Mouse (Mus musculus) heart, postnatal 0 days (tissue): Measurements from ENCODE around the gene Fam129a. TPM values are rescaled to one million over a fixed set of nuclear protein-coding genes. Genes with fewer than 3 reads are reported as not detected.

Source experiments
- ATAC-seq: fragments of 200-750 bp; cut with Nextera tagmentation; 2 replicates; pipeline ENCODE4 v1.8.0; 2017; ENCODE audit warnings: low read depth, moderate number of reproducible peaks, moderate library complexity; ENCODE audit not compliant: insufficient read depth
- DNase-seq: peaks from one replicate; pipeline ENCODE4 v3.0.0-alpha.2; 2016; ENCODE audit warnings: low spot score
- H3K27ac ChIP-seq: fragments of 300-500 bp; sonication (generic); 2 replicates; pipeline ENCODE4 v1.5.1; 2014; ENCODE audit warnings: low read depth, mild to moderate bottlenecking
- H3K27me3 ChIP-seq: fragments of 300-500 bp; sonication (generic); 2 replicates; pipeline ENCODE4 v1.6.1; 2014; ENCODE audit warnings: low read length, mixed read lengths; ENCODE audit not compliant: control insufficient read depth, insufficient read depth
- H3K36me3 ChIP-seq: fragments of 300-500 bp; sonication (generic); replicated peaks from 2 replicates; pipeline ENCODE4 v1.6.1; 2014; ENCODE audit warnings: low read length, mixed read lengths; ENCODE audit not compliant: control insufficient read depth, insufficient read depth
- H3K4me1 ChIP-seq: fragments of 300-500 bp; sonication (generic); 2 replicates; pipeline ENCODE4 v1.6.1; 2014; ENCODE audit warnings: antibody characterized with exemption; ENCODE audit not compliant: control insufficient read depth, insufficient read depth
- H3K4me2 ChIP-seq: fragments of 300-500 bp; sonication (generic); 2 replicates; pipeline ENCODE4 v1.6.1; 2014; ENCODE audit warnings: low read depth, mild to moderate bottlenecking, low read length, moderate library complexity
- H3K4me3 ChIP-seq: fragments of 300-500 bp; sonication (generic); 2 replicates; pipeline ENCODE4 v1.5.1; 2014; ENCODE audit warnings: low read depth, low read length
- H3K9ac ChIP-seq: fragments of 300-500 bp; sonication (generic); replicated peaks from 2 replicates; pipeline ENCODE4 v1.6.1; 2014; ENCODE audit warnings: low read depth, low read length, mixed read lengths
- H3K9me3 ChIP-seq: fragments of 300-500 bp; sonication (generic); replicated peaks from 2 replicates; pipeline ENCODE4 v1.6.1; 2016; ENCODE audit warnings: low read length; ENCODE audit not compliant: control insufficient read depth
- CTCF ChIP-seq: IDR thresholded peaks from 2 replicates; pipeline ENCODE4 v1.5.1; 2016; ENCODE audit warnings: antibody characterized with exemption, control low read depth, low read depth
- EP300 ChIP-seq: IDR thresholded peaks from 2 replicates; pipeline ENCODE4 v1.6.1; 2016; ENCODE audit warnings: antibody characterized with exemption, low read depth
- WGBS: fragments of 180-500 bp; shearing (Covaris S2); extraction: QIAGEN DNeasy Blood & Tissue Kit; methylation state at CpG from one replicate; pipeline ENCODE4 v1.1.7; 2014; 5-methylcytosine and 5-hydroxymethylcytosine counted together
- polyA plus RNA-seq: library from polyadenylated mRNA; unstranded; fragments of >200 nt; fragmentation: Nextera tagmentation; extraction: Ambion mirVana; gene quantifications from 2 replicates; pipeline ENCODE4 v1.2.1, GENCODE M21; 2015
- total RNA-seq: library from RNA; depleted of rRNA; stranded (reverse); fragments of >200 nt; gene quantifications from 2 replicates; pipeline ENCODE4 v1.2.3, GENCODE M21; 2014; ENCODE audit warnings: low replicate concordance

The Fam129a gene
- total and polyA plus RNA-seq, 2 experiments from 2014 or later, result 14.1 to 64.3 TPM

GRCm38 (mm10) chr1:151753374-151753929 lies 182.5 kb downstream of the Fam129a start:
- Histone ChIP-seq H3K27ac (no peak overlapping the region), H3K4me1 (peaks cover 12% of the 10 kb centered on the region; the same call in 1 of the 2 replicates), H3K4me2 (no peak overlapping the region), H3K9ac (no peak overlapping the region), H3K9me3 (no peaks in the 10 kb centered on the region), H3K36me3 (no peaks in the 10 kb centered on the region), H3K4me3 (no peak overlapping the region), H3K27me3 (no peaks in the 10 kb centered on the region)
- 62% methylated on average over 8 of the region's 8 CpGs for WGBS
- DNase-seq (no peak), ATAC-seq (no peak)
- no peak for TF ChIP-seq CTCF
- TF ChIP-seq EP300, result no peak

GRCm38 (mm10) chr1:151754028-151754489 lies 183.1 kb downstream of the Fam129a start:
- Histone ChIP-seq H3K9me3 (no peaks in the 10 kb centered on the region), H3K9ac (no peak overlapping the region), H3K4me3 (peak overlapping the region; percentile 99), H3K4me1 (peaks cover 12% of the 10 kb centered on the region; the same call in 1 of the 2 replicates), H3K27ac (no peak overlapping the region), H3K36me3 (no peaks in the 10 kb centered on the region), H3K4me2 (peak overlapping the region; percentile 60), H3K27me3 (no peaks in the 10 kb centered on the region)
- WGBS, result 48% methylated on average over 10 of the region's 10 CpGs
- TF ChIP-seq EP300 (no peak), CTCF (no peak; the same call in 1 of the 2 replicates)
- DNase-seq, result no peak
- ATAC-seq, result no peak

DNA sequence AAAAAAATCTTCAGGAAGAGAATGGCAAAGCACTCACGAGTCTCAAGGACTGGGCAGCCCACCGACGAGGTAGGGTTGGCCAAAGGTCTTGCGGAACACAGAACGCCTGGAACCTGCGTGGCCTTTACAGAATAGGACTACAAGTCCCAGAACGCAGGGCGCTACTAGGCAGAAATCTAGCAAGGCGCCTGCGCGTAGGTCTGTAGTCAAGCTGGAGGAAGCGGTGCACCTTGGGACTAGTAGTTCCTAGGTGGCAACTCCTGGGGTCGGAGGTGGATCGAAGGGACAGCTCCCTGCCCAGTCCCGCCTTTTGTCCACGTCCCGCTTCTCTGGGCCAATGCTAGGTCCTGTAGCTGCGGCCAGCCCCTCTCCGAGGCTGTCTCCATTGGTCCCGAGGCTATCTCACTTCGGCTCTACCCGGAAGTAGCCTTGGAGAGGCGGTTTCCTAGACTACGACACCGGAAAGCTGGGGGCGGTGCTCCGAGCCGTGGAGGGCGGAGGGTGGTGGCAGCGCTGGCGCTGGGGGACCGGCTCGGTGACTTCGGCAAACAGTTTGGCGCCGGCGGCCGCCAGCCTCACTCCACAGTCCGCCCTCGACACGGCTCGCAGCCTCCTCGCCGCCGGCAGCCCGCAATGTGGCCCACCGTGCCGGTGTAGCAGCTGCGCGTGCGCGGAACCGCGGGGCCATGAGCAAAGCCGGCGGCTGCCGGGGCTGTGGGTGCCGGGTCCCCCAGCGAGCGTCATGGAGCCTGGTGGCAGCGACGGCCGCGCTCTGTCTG lies 184.1 kb downstream of the Fam129a start, which contains the start of gene Edem3:
TSS of gene Edem3 (plus strand) at position 491 of the 779 bp plus-strand sequence.
- ATAC-seq (peak; percentile 99), DNase-seq (peak; percentile 100)
- TF ChIP-seq EP300 (no peak), CTCF (no peak)
- Histone ChIP-seq H3K9ac (peak within 1 kb of the TSS; percentile 88), H3K27me3 (no peaks in the 10 kb centered on the region), H3K27ac (peak within 1 kb of the TSS; percentile 90), H3K4me2 (peak within 1 kb of the TSS; percentile 99), H3K9me3 (no peaks in the 10 kb centered on the region), H3K4me1 (peaks cover 12% of the 10 kb centered on the region; the same call in 1 of the 2 replicates), H3K36me3 (no peaks in the 10 kb centered on the region), H3K4me3 (peak within 1 kb of the TSS; percentile 99)
- WGBS, result under 1% methylated on average over 62 of the region's 64 CpGs

DNA sequence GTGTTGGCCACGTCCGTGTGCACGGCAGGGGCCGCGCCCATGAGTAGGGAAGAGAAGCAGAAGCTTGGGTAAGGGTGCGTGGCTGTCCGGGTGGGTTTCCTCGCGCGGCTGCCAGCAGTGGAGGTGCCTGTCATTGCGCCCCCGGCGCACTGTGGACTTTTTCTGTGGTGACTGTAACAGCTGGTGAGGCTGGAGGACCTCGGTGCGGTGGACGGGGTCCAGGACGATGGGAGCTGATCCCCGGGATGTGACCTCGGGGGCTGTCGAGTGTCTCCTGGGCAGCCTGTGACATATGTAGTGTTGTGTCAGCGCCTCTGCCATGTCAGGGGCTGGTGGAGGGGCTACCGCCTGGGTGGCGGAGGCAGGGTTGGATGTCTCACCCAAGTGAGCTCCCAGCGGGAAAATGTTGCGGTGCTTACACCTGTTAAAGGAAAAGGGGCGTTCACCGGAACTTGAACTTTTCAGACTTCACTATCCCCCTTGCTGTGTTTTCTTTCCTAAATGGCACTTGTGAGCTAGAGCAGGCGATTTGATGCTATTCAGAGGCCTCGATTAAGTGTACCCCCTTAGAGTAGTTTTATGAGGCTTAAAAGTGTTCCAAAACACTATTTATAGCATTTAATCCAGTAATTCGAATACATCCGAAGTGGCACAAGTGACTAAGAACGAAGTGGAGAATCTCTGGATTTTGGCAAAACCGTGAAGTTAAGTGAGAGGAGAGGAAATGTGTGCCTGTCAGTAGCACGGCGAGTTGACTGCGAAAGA lies 184.9 kb downstream of the Fam129a start:
- H3K9ac ChIP-seq, result peak overlapping the region; percentile 88
- peaks cover 12% of the 10 kb centered on the region; the same call in 1 of the 2 replicates for H3K4me1 ChIP-seq
- H3K4me2 ChIP-seq, result peak overlapping the region; percentile 99
- H3K36me3 ChIP-seq, result peaks cover 4% of the 10 kb centered on the region
- peak overlapping the region; percentile 90 for H3K27ac ChIP-seq
- H3K9me3 ChIP-seq, result no peaks in the 10 kb centered on the region
- no peaks in the 10 kb centered on the region for H3K27me3 ChIP-seq
- ATAC-seq (peak; percentile 20), DNase-seq (peak; percentile 29)
- no peak for TF ChIP-seq CTCF
- TF ChIP-seq EP300, result no peak
- peak overlapping the region; percentile 99 for H3K4me3 ChIP-seq
- WGBS, result 3% methylated on average over 36 of the region's 36 CpGs

DNA sequence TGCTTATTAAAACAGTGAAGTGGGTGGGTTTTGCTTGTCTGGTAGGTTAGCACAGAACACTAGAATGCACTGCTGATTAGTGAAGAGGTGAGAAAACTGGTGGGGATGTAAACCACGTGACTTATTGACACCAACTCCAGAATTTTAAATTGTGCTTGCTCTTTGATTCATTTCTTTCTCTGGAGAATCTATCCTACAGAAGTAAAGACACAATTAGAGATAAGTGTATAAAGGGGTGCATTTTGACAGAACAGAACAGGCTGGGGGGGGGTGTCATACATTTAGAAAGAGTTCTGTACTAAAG lies 185.4 kb downstream of the Fam129a start:
- Histone ChIP-seq H3K9ac (peak overlapping the region; percentile 88), H3K36me3 (peaks cover 9% of the 10 kb centered on the region), H3K4me2 (peak overlapping the region; percentile 99), H3K9me3 (no peaks in the 10 kb centered on the region), H3K4me1 (peaks cover 12% of the 10 kb centered on the region; the same call in 1 of the 2 replicates), H3K27me3 (no peaks in the 10 kb centered on the region), H3K4me3 (peak overlapping the region; percentile 99), H3K27ac (0 out of 2 replicates have a peak overlapping the region, but pooled peaks have one; percentile 90)
- ATAC-seq (no peak), DNase-seq (no peak)
- 14% methylated on average over 1 of the region's 1 CpGs for WGBS
- TF ChIP-seq EP300 (no peak), CTCF (no peak)
